Mouse (Mus musculus) heart, embryonic 13.5 days (tissue): ENCODE measurements around the gene Sbds. TPM values are rescaled to one million over a fixed set of nuclear protein-coding genes. Genes with fewer than 3 reads are reported as not detected.

Source experiments
- ATAC-seq: fragments of 200-750 bp; cut with Nextera tagmentation; 2 replicates; pipeline ENCODE4 v1.8.0; 2017; ENCODE audit warnings: moderate TSS enrichment; ENCODE audit not compliant: insufficient number of reproducible peaks, low FRiP score, low TSS enrichment; ENCODE audit errors: extremely low read depth
- H3K27ac ChIP-seq: fragments of 300-500 bp; sonication (generic); replicated peaks from 2 replicates; pipeline ENCODE4 v1.5.1; 2015; ENCODE audit warnings: moderate library complexity, mild to moderate bottlenecking, inconsistent platforms
- H3K27me3 ChIP-seq: fragments of 300-500 bp; sonication (generic); replicated peaks from 2 replicates; pipeline ENCODE4 v1.6.1; 2015; ENCODE audit warnings: mild to moderate bottlenecking, inconsistent platforms
- H3K36me3 ChIP-seq: fragments of 300-500 bp; sonication (generic); 2 replicates; pipeline ENCODE4 v1.6.1; 2015; ENCODE audit warnings: mild to moderate bottlenecking, inconsistent platforms
- H3K4me1 ChIP-seq: fragments of 300-500 bp; sonication (generic); 2 replicates; pipeline ENCODE4 v1.6.1; 2015; ENCODE audit warnings: inconsistent platforms
- H3K4me2 ChIP-seq: fragments of 300-500 bp; sonication (generic); 2 replicates; pipeline ENCODE4 v1.6.1; 2015; ENCODE audit warnings: inconsistent platforms, mild to moderate bottlenecking, moderate library complexity
- H3K4me3 ChIP-seq: fragments of 300-500 bp; sonication (generic); 2 replicates; pipeline ENCODE4 v1.5.1; 2015; ENCODE audit warnings: moderate library complexity, mild to moderate bottlenecking, inconsistent platforms
- H3K9ac ChIP-seq: fragments of 300-500 bp; sonication (generic); 2 replicates; pipeline ENCODE4 v1.6.1; 2015; ENCODE audit warnings: inconsistent platforms, mild to moderate bottlenecking, moderate library complexity
- H3K9me3 ChIP-seq: fragments of 300-500 bp; sonication (generic); 2 replicates; pipeline ENCODE4 v1.6.1; 2016; ENCODE audit warnings: inconsistent platforms
- WGBS: fragments of 180-500 bp; shearing (Covaris S2); methylation state at CpG from one replicate; pipeline ENCODE4 v1.1.7; 2015; ENCODE audit warnings: mixed read lengths; 5-methylcytosine and 5-hydroxymethylcytosine counted together
- polyA plus RNA-seq: library from polyadenylated mRNA; unstranded; fragments of >200 nt; fragmentation: Nextera tagmentation; extraction: Ambion mirVana; gene quantifications from 2 replicates; pipeline ENCODE4 v1.2.1, GENCODE M21; 2015

Sbds gene
- polyA plus RNA-seq: 52.3 and 60.7 TPM in 2 replicates

DNA sequence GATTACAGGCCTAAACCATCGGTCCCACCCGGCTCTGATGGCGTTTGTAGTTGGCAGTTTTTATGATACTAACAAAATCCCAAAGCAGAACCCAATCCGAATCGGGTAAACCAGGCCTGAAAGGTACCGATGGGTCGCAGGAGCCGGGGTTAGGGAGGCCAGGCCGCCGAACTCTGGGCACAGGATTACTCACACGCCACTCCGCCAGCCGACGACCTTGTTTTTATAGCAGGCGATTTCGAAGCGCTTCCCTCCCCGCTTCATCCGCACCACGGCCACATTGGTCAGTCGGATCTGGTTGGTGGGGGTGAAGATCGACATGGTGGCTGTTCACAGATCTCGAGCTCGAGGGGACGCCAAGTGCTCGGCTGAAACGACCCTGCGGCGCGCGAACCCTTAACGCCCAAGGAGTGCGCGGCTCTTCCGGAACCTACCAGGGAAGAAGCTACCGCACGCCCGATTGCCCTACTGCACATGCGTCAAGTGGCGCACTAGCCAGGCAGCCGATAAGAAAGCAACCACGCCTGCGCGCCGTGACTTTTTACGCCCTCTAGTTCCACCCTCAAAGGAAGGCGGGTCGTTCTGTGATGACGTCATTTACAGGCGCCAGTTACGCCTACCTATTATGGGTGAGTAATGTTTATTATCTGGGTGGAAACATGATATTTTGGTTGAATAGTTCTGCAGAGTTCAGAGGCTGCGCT lies at the start of gene Sbds, which contains the start of gene Tyw1:
Sbds (minus strand) TSS at position 514 of the 704 bp plus-strand sequence.
Tyw1 (plus strand) TSS at position 603 of the 704 bp plus-strand sequence.
- peak; percentile 84 for ATAC-seq
- Histone ChIP-seq H3K4me3 (peak within 1 kb of the TSS; percentile 73), H3K27me3 (no peaks in the 10 kb centered on the region), H3K4me2 (peak within 1 kb of the TSS; percentile 92), H3K9ac (peak within 1 kb of the TSS; percentile 92), H3K27ac (peak within 1 kb of the TSS; percentile 89), H3K9me3 (no peaks in the 10 kb centered on the region), H3K36me3 (peaks cover 46% of the 10 kb centered on the region), H3K4me1 (peaks cover 24% of the 10 kb centered on the region)
- under 1% methylated on average over 52 of the region's 52 CpGs for WGBS

DNA sequence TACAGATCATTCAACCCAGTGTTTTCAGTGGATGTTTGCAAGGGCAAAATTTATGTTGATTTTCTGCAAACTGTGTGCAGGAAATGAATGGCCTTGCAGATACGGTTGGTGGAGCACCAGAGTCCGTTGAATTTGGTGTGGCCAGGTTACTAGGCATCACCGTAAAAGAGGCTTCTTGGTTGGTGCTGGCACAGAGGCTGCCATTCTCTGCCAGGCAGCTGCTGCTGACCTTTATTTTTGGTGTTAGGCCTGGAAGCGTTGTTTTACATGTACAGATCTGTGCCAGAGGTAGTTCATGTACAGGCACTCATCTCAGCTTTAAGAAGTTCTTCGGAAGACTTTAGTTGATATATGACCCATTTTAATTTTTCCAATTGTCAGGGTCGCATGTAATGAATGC lies 48.3 kb upstream of the Sbds start:
- Histone ChIP-seq H3K27me3 (no peaks in the 10 kb centered on the region), H3K4me1 (no peaks in the 10 kb centered on the region), H3K27ac (no peak overlapping the region), H3K4me3 (no peak overlapping the region), H3K36me3 (peaks cover 82% of the 10 kb centered on the region), H3K9me3 (no peaks in the 10 kb centered on the region), H3K9ac (no peak overlapping the region), H3K4me2 (no peak overlapping the region)
- no peak for ATAC-seq
- WGBS: 90% methylated on average over 6 of the region's 6 CpGs

DNA sequence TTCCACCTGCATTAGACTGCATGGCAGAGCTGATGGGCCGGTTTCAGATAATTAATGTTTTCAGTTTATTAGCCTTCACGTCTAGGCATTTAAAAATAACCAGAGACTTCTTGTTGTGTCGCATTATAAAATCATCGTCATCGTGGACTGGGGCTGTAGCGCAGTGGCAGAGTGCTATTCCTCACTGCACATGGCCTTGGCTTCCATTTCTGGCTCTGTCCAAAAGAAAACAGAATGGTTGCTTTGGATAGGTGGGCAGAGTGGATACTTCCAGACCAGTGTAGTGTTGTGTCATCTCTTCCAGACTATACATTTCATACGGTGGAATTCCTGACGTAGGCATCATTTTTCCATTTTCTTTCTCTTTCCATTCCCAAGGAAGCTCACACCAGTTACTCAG lies 44.2 kb upstream of the Sbds start:
- H3K4me3 ChIP-seq: no peak overlapping the region
- H3K27me3 ChIP-seq: no peaks in the 10 kb centered on the region
- H3K9me3 ChIP-seq: no peaks in the 10 kb centered on the region
- no peak for ATAC-seq
- 95% methylated on average over 8 of the region's 8 CpGs for WGBS
- H3K27ac ChIP-seq: no peak overlapping the region
- H3K4me2 ChIP-seq: no peak overlapping the region
- H3K4me1 ChIP-seq: no peaks in the 10 kb centered on the region
- no peak overlapping the region for H3K9ac ChIP-seq
- H3K36me3 ChIP-seq: peaks cover 92% of the 10 kb centered on the region

DNA sequence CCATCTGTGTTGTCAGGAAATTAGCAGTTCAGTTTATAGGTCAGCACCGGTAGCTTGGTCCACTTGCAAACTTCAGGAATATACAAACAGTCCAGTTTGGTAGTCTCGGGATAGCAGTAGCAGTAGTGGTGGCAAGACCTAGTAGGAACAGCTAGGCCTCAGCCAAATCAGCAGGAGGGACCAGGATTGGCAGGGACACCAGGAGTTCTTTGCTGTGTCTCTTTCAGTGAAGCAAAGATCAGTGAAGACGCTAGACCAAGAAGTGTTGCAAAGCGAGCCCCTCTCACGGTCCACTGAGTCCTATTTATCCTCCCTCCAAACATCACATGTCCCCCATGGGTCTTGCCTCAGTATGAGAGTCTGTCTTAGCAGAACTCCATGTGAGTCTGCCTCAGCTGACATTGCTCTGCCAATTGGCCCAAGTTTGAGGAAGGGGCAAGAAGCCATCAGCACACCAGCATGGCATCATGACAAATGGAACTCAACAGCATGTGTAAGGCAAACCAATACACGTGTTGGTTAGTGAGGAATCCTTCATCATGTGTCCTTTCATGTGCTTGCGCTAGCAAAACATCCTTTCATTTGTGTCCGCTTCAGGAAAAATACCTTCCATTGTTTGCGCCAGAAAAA lies 43.6 kb upstream of the Sbds start:
- no peak overlapping the region for H3K4me3 ChIP-seq
- H3K36me3 ChIP-seq: peaks cover 92% of the 10 kb centered on the region
- no peaks in the 10 kb centered on the region for H3K9me3 ChIP-seq
- no peaks in the 10 kb centered on the region for H3K27me3 ChIP-seq
- H3K4me2 ChIP-seq: no peak overlapping the region
- no peaks in the 10 kb centered on the region for H3K4me1 ChIP-seq
- no peak overlapping the region for H3K27ac ChIP-seq
- no peak for ATAC-seq
- H3K9ac ChIP-seq: no peak overlapping the region
- 90% methylated on average over 9 of the region's 9 CpGs for WGBS

DNA sequence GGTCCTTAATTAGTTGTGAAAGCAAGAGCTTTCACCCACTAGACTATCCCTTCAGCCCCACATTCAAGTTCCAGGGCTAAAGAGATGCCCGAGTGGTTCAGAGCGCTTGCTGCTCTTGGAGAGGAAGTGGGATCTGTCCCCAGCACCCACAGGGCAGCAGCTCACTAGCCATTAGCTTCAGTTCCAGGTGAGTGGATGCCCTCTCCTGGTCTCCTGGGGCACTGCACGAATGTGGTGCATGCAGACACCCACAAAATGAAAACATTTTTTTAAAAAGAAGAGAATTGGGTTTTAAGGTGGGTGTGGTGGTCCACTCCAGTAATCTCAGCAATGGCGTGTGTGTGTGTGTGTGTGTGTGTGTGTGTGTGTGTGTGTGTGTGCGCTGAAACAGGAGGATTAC lies 40.7 kb upstream of the Sbds start:
- peaks cover 92% of the 10 kb centered on the region for H3K36me3 ChIP-seq
- no peak overlapping the region for H3K4me3 ChIP-seq
- H3K4me2 ChIP-seq: no peak overlapping the region
- no peaks in the 10 kb centered on the region for H3K9me3 ChIP-seq
- H3K27me3 ChIP-seq: no peaks in the 10 kb centered on the region
- WGBS: 86% methylated on average over 5 of the region's 5 CpGs
- H3K9ac ChIP-seq: no peak overlapping the region
- no peak for ATAC-seq
- no peaks in the 10 kb centered on the region for H3K4me1 ChIP-seq
- H3K27ac ChIP-seq: no peak overlapping the region

DNA sequence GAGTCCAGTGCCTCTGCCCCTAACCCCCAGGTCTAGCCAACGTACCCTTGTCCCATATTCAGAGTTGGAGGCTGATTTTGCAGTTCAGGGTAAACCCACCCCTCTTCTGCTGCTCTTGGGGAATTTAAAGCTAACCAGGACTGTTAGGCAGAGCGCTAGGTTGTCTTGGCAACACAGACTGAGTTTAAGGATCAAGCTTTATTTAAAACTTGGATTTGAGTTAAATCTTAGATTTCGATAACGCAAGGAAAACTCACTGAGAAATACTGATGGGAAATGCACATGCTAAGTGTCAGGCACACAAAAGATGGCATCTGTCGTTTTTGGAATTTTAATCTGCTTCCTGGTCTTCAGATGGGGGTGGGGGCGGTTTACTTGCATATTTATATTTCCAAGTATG lies 39.3 kb upstream of the Sbds start:
- Histone ChIP-seq H3K27me3 (no peaks in the 10 kb centered on the region), H3K27ac (no peak overlapping the region), H3K4me3 (no peak overlapping the region), H3K4me1 (no peaks in the 10 kb centered on the region), H3K9me3 (no peaks in the 10 kb centered on the region), H3K36me3 (peaks cover 90% of the 10 kb centered on the region), H3K4me2 (no peak overlapping the region), H3K9ac (no peak overlapping the region)
- WGBS: 90% methylated on average over 6 of the region's 6 CpGs
- no peak for ATAC-seq

DNA sequence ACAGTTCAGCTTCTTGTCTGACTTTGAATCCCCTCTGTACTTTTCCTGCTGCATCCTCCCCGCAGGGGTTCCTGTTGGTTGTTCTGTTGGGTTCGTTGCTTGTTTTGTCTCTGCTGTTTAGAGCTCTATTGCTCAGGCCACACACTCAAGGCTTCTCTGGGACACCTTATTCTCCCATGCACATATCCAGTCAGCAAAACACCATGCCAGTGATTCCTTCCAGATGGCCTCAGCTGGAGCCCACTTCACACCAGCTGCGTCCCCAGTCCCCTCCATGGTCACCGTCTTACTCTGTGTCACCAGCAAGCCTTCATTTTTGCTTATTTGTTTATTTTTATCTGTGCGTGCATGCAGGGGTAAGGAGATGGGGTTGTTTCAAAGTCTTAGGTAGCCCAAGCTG lies 38.6 kb upstream of the Sbds start:
- no peak for ATAC-seq
- H3K27me3 ChIP-seq: no peaks in the 10 kb centered on the region
- H3K4me2 ChIP-seq: no peak overlapping the region
- H3K4me3 ChIP-seq: no peak overlapping the region
- no peak overlapping the region for H3K9ac ChIP-seq
- WGBS: 89% methylated on average over 5 of the region's 5 CpGs
- no peaks in the 10 kb centered on the region for H3K9me3 ChIP-seq
- H3K36me3 ChIP-seq: peaks cover 90% of the 10 kb centered on the region
- H3K4me1 ChIP-seq: no peaks in the 10 kb centered on the region
- no peak overlapping the region for H3K27ac ChIP-seq

DNA sequence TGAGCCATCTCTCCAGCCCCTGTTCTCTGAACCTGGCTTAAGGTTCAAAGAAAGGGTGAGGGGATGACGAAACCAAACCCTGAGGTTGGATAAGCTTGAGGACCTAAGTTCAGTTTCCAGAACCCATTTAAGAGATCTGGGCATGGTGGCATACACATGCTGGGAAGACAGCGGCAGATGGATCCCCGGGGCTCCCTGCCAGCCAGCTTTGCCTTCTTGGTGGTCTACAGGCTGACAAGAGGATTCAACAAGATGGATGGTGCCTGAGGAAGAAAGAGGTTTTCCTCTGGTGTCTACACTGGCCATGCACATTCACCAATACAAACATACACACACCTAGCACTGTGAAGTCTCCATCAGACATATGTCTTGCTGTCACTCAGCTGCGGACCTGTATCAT lies 37.6 kb upstream of the Sbds start:
- H3K9me3 ChIP-seq: no peaks in the 10 kb centered on the region
- 85% methylated on average over 4 of the region's 4 CpGs for WGBS
- no peak for ATAC-seq
- no peak overlapping the region for H3K4me2 ChIP-seq
- no peak overlapping the region for H3K4me3 ChIP-seq
- no peak overlapping the region for H3K27ac ChIP-seq
- no peak overlapping the region for H3K9ac ChIP-seq
- peaks cover 91% of the 10 kb centered on the region for H3K36me3 ChIP-seq
- no peaks in the 10 kb centered on the region for H3K4me1 ChIP-seq
- H3K27me3 ChIP-seq: no peaks in the 10 kb centered on the region

DNA sequence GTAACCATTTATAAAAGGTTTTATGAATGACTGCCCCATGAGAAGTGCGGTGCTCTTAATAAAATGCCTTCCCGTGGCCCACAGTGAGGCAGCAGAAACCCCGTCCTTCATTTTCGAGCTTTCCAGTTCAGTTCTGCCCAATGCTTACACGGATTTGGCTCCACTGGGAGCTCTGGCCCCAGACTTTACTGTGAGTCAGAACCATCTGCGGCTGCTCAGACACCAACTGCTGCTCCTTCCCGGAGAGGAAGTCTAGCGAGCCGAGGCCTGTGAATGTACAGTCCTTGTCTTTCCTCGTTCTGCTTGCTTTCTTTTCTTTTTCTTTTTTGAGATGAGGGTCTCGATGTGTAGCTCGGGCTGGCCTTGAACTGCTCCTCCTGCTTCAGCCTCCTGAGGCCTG lies 35.4 kb upstream of the Sbds start:
- H3K4me1 ChIP-seq: no peaks in the 10 kb centered on the region
- no peak for ATAC-seq
- H3K36me3 ChIP-seq: peaks cover 90% of the 10 kb centered on the region
- no peak overlapping the region for H3K4me3 ChIP-seq
- no peak overlapping the region for H3K4me2 ChIP-seq
- no peak overlapping the region for H3K9ac ChIP-seq
- H3K27ac ChIP-seq: no peak overlapping the region
- 89% methylated on average over 12 of the region's 12 CpGs for WGBS
- H3K27me3 ChIP-seq: no peaks in the 10 kb centered on the region
- no peaks in the 10 kb centered on the region for H3K9me3 ChIP-seq

DNA sequence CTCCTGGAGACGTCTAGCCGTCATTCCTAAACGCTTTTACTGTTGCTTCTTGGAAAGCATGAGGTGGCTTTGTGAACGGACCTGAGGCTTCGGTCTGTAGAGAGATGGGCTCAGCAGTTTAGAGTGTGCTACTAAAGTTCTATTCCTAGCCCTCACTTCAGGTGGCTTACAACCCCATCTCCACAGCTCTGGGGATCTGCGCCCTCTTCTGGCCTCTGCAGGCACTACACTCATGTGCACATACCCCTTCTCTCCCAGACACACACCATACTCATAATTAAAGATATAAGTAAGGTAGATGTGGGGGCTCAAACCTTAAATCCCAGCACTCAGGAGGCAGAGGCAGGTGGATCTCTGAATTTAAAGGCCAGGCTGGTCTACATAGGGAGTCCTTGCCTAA lies 34.9 kb upstream of the Sbds start:
- no peaks in the 10 kb centered on the region for H3K27me3 ChIP-seq
- ATAC-seq: no peak
- no peak overlapping the region for H3K27ac ChIP-seq
- no peaks in the 10 kb centered on the region for H3K4me1 ChIP-seq
- peaks cover 90% of the 10 kb centered on the region for H3K36me3 ChIP-seq
- no peak overlapping the region for H3K9ac ChIP-seq
- no peak overlapping the region for H3K4me3 ChIP-seq
- WGBS: 97% methylated on average over 6 of the region's 6 CpGs
- no peak overlapping the region for H3K4me2 ChIP-seq
- H3K9me3 ChIP-seq: no peaks in the 10 kb centered on the region

DNA sequence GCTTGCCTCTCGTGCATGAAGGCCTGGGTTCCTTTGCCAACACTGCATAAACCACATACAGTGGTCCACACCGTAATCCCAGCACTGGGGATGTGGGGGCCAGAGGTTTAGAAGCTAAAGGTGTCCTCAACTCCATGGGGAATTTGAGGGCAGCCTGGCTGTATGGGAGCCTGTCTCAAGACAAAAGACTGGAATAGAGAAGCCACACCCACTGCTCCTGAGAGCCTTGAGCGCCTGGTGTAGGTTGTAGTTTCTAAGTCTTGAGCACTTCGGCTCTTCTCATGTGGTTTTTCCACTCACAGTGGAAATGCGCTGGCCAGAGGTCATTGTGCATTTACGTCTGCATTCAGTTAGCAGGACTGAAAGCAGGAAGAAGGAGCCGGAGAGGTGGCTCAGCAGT lies 32.8 kb upstream of the Sbds start:
- no peak overlapping the region for H3K4me3 ChIP-seq
- H3K27ac ChIP-seq: no peak overlapping the region
- H3K27me3 ChIP-seq: no peaks in the 10 kb centered on the region
- no peak overlapping the region for H3K9ac ChIP-seq
- no peaks in the 10 kb centered on the region for H3K4me1 ChIP-seq
- no peak for ATAC-seq
- H3K36me3 ChIP-seq: peaks cover 94% of the 10 kb centered on the region
- 88% methylated on average over 7 of the region's 7 CpGs for WGBS
- 0 out of 2 replicates have a peak, but pooled peaks cover 4% of the 10 kb centered on the region for H3K9me3 ChIP-seq
- H3K4me2 ChIP-seq: no peak overlapping the region
